Mouse (Mus musculus): ENCODE results near the gene Fam198a.
"Not testable (repeated sequence)": the region's sequence is repeated elsewhere in the genome, so short reads cannot be mapped to it uniquely, and the experiment has no call there.

Fam198a gene

DNA sequence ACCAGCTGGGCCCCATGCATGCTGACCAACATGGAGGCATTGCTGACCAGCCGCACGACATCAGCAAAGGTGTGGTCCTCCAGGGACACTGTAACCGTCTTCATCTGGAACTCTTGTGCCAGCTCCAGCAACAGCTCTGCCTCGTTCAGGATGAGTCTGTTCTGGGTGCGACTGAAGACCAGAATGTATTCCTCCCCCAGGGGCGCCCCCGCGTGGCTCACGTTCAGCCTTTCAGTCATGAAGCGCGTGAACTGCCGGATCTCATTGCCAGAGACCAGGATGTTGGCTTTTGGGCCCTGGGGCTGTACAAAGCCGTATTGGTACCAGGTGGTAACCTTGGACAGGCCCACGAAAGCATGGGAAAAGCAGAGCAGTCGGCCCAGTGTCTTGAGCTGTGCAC is 31.9 kb downstream of the Fam198a start:
- DNase-seq: peak in 1 of 2 experiments; percentile 31

DNA sequence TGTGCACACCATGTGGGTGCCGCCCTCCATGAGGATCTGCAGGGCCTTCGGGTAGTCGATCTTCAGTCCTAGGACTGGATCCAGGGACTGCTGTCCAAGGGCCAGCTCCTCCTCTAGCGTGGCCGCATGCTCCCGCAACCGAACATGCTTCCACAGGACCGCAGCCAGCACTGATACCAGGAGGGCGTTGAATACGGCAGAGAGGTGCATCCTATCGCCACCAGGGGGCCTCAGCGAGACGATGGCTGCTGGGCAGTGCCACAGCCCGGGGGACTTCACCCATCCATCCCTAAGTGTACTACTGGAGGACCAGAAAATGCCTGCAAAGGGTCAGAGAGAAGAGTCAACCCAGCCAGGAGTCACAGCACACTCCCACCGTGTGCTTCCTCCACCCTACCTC is 32.7 kb downstream of the Fam198a start:
- peak; percentile 91 to 95 for DNase-seq

DNA sequence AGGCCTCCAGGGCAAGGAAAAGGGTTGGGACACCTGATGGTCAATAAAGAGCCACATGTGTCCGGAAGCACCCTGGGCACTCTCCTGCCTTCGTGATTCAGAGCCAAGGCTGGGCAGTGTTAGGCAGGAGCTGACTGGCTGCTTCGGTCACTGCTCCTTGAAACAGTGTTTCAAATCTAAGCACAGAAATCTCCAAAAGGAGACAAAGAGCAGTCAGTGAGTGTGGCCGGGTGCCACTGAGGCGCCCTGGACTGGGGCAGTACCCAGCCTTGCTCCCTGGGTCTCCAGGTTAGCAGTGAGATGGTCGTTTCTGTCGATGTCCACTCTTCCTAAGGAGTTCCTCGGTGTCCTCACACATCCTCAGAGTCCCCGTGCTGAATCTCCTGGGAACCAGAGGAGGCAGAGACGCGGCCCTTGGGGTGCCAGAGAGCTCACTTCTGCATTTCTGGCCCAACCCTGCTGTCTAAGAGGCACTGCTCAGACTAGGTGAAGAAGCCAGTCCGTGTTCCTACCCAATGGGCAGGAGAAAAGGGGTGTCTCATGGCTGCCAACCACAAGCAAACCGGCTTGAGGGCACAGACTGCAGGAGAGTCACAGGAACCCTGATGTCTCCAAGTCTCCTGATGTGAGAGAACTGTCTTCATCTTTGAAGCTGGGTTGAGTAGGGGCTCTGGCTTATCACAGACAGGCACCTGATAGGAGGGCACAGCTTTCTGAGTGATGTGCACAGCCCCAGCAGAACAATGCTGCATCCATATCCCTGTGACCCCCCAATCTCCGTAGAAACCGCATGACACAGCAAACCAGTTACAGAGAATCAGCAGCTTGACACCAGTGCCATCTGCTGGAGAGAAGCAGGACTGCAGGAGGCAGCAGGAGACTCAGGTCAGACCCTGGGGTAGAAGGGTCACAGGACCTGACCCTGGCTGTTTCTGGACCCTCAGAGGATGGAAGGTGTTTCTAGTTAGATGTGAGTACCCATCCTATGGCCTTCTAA is 34.0 kb downstream of the Fam198a start:
- DNase-seq: peak; percentile 85 to 89

DNA sequence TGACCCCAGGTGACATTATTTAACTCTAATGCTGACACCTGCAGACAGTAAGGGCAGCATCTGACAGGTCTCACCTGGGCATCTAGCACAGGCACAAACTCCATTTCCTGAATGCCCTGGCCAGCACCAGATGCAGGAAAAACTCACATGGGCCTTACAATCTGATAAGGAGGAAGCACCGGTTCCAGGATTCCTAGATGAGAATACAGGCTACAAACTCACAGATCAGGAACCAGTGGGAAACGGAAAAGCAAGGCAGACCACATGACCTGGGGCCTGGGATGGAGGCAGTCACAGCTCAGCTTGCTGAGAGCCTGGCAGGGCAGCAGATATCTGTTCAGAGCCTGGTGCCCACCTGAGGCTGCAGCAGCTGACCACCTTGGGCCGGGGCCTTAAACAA is 38.1 kb downstream of the Fam198a start:
- DNase-seq: peak in 1 of 2 experiments; percentile 36

DNA sequence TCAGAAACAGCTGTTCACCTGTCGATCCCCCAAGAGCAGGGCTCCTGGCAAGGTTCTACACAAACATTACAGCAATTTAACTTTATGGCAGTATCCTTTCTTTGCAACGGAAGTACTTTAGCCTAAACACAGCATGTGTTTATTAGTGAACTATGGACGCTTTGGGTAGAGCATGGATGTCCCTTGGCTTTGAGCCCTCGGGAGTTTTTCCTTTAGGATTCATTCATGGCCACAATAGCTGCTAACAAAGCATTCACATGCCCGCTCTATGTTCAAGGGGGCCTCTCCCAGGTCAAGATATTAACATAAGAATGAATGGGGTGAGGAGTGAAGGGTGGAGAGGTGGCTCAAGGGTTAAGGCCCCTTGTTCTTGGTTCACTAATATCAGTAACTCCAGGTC is 38.7 kb downstream of the Fam198a start:
- no peak for DNase-seq

DNA sequence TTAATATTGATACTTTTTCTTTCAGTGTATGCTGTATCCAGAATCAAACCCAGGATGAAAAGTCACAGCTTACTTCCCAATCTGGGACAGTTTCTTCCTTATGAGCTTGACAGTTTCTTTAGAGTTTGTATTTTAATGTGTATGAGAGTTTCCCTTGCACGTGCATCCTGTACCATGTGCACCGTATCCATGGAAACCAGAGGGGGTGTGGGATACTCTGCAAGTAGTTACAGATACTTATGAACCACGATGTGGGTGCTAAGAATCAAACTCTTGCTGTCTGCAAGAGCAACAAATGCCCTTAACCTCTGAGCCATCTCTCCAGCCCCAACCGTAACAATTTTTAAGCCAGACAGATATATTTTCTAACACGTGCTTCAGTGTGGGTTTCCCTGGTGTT is 40.3 kb downstream of the Fam198a start:
- DNase-seq: no peak

DNA sequence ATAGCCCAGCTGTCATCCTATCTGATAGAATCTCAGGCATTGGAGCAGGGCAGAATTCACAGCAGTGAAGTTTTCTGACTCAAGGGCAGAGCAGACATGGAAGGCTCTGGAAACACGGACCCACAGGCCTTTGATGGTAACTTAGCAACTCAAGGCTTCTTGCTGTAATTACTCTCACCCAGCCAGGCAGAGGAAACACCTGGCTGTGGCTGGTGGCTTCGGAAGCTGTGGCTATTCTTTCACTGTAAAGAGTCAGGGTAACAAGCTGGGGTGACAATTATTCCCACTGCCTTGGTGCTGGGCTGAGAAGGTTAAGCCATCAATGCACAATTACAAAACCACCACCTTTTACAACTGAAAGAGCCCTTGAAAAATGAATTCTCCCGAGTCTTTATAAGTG is 42.3 kb downstream of the Fam198a start:
- DNase-seq: no peak

DNA sequence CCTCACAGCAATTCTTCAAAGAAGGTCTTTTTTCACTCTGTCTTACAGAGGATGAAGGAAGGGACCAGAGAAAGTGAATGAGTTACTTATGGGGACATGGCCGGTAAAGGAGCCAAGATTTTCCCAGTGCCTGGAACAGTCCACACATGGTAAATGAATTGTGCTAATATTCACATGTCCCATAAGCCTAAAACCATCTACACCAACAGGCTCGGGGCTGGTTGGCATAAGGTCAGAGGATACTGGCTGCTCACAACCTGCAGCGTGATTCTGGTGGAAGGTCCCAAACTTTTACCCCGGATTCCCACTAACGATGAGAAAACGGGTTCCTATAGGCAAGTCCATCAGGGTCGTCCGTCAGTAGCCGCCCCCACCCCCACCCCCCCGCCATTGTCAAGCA is 44.3 kb downstream of the Fam198a start:
- DNase-seq: no peak

DNA sequence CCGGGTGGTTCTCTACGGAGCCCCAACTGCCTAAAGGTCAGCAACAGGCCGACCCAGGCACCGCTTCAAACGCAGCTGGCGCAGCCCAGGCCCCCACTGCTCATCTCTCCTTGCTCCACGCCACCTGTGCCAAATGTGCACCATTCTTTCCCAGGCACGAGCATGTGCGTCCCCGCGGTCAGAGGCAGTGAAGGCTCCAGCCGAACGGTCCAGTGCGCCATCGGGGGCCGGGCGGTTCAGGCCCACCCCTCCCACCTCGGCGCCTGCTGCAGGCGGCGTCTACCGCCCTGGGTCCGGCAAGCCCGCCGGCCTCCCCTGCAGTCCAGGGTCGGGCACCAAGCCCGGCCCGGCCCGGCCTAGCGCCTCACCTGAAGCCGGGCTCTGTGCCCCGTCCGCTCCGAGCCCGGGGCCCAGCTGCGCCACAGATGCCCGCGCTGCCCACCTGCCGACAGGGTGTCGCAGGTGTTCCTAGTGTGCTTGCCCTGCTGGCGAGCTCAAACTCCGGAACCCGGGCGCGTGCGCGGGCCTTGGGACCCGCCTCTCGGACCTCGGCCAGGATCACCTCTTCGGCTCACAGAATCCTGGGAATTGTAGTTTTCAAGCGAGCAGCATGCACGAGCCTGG is 44.8 kb downstream of the Fam198a start:
- peak; percentile 94 to 96 for DNase-seq

DNA sequence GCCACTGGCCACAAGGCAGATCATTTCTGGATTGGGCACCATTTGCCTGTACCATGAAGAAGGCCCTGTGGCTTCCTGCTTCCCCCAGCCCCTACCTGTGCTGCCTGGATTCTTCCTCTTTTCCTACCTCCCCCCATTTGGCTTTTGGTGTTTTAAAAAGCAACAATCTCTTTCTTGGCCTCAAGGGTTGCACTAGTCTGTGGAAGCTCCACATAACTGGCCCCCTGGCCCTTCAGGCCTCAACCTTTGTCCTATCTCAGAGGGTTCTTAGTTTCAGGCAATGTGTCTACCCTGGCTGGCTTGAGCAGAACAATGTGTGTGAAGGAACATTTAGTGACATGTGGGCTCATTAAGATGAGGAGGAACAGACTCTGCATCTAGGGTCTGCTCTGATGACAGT is 46.2 kb downstream of the Fam198a start, which contains the start of gene Pomgnt2:
TSS of gene Pomgnt2 (minus strand) at position 101 of the 400 bp plus-strand sequence.
- no peak for DNase-seq

DNA sequence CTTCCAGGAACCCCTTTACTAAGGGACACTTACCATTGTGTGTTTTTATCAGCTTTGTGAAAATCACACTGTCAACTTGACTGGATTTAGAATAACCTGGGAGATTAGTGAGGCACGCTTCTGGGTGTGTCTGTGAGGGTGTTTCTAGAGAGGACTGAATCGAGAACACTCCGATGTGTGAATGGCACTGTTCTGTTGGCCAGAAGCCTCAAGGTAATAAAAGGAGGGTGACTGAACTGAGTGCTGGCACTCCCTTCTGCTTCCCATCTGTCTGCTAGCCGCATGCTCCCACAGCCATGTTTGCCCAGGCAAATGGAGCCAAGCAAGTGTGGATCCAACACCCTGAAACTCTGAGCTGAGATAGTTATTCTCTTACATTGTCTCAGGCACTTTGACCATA is 47.2 kb downstream of the Fam198a start:
- DNase-seq: no peak

DNA sequence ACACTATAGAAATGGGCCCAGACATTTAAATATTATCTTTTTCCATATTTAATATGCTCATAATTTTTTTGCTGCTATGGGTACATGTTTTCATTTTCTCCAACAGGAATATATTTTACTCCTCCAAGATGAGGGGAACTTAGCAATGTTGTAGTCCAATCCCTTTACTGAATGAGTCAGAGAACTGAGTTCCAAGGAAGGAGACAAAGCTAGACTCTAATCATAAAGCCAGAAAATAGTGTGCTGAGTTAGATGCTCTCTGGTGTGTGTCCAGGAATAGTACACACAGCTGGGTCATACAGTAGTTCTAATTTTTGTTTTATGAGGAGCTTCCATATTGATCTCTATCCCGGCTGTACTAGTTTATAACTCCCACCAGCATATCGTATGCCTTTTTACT is 55.4 kb downstream of the Fam198a start:
- DNase-seq: no peak

DNA sequence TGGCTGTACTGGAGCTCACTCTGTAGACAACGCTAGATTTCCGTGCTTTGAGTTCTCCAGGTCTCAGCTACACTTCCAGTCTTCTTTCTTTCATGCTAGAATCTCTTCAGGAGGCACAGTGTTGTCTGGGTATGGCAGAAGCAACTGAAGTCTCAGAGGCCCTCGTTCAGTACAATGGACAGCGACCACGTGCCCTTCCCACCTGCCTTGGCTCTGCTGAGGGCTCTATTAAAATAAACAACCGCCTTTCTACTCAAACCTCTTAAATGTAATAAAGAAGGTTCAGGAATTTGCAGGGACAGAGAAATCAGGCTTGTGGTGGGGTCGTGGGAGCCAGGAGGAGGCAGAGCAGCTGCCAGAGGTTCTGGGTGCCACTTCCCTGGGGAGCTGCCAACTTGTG is 55.8 kb downstream of the Fam198a start:
- no peak for DNase-seq

DNA sequence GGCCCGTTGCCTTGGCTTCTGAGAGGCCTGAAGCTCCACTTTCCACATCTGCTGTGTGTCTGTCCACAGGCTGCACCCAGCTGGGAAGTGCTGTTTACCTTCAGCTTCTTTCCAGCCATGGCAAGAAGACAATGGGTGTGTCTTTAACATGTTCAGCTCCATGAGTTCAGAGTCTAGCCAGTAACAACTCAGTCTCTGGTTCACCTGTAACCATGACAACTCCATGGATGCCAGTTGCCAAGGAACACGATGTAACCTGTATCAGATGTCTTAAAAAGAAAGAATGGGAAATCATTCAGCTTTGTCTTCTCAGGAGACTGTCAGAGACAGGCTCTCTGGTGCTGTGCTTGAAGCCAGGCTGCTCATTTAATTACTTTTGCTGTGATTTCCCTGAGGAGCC is 58.1 kb downstream of the Fam198a start:
- DNase-seq: no peak

DNA sequence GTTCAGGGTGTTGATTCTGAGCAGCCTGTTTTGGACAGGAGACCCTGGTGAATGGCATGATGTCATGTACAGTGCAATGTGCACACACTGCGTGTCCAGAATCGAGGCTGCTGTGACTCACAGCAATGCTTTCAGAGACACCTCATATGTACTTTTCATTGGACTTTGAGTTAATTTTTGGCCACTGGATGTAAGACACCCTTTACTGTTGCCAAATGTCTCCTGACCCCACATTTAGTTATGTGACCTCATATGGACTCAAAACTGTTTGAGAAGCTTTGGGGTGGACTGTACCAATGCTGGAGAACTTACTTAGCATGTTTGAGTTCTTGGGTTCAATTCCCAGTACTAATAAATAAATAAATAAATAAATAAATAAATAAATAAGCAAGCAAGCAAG is 60.0 kb downstream of the Fam198a start:
- no peak for DNase-seq

DNA sequence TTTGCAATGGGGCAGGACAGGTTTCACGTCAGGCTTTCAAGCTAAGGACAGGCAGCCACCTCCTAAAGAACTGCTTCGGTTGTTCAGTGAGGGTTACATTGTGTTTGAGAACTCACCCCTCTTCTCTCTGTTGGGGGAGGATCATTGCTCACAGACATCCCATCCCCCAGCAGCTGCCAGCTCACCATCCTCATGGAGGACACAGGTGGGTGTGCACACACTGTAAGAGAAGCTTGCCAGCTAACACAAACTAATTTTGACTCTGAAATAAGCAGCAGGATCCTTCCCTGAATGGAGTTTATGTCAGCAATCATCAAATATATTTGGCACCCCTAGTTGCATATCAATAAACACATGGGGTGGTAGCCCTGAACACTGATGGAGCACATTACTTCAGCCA is 62.0 kb downstream of the Fam198a start:
- DNase-seq: no peak

DNA sequence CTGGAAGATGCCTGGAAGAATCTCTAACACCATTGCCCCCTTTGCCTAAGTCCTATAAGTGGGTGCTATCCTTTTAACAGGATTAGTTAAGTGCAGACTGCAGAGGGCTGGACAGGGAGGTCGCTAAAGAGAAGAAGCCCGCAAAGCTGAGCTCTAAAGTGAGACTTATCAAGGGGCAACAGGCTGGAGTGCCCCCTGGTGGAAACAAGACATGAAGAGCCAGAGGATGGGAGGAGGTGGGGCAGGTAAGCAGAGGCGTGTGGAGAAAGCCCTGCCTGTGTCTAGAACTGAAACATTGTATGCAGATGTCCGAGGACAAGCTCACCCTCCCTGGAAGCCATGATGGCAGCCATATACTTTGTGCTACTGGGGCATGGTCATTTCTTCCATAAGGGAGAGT is 62.8 kb downstream of the Fam198a start:
- DNase-seq: peak in 1 of 2 experiments; percentile 26

DNA sequence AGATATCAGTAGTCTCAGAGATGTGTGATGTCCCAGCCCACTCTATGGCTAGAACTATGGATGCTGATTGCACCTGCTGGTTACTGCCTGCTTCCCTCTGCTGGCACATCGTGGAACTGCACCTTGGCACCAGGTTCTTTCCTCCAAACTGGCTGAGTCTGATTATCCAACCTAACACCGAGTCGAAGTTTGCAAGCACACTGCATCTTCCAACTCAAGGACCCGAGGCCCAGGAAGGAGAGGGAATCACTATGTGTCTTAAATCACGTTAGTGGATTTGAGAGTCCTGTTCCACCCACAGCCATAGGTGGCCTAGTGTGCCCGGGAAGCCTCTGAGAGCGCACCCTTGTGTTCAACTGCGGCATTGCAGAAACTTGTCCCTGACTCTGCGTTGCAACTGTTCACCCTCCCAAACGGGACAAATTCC is 63.5 kb downstream of the Fam198a start:
- DNase-seq: peak; percentile 88 to 90

DNA sequence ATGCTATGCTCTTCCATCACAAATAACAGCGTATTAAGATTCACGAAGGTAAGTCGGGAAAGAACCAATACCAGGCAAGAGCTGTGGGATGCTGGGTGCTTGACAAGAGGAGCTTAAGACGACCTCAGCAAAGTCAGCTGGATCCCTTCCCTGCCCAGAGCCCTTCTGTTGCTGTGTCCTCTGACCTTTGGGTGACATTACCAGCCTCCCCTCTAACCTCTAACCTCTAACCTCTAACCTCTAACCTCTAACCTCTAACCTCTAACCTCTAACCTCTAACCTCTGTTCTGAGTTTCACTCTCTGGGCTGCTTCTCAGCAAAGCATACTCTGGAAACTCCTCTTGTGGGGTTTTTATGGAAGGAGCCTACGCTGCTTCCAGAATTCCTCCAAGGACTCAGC is 67.3 kb downstream of the Fam198a start:
- DNase-seq: no peak

DNA sequence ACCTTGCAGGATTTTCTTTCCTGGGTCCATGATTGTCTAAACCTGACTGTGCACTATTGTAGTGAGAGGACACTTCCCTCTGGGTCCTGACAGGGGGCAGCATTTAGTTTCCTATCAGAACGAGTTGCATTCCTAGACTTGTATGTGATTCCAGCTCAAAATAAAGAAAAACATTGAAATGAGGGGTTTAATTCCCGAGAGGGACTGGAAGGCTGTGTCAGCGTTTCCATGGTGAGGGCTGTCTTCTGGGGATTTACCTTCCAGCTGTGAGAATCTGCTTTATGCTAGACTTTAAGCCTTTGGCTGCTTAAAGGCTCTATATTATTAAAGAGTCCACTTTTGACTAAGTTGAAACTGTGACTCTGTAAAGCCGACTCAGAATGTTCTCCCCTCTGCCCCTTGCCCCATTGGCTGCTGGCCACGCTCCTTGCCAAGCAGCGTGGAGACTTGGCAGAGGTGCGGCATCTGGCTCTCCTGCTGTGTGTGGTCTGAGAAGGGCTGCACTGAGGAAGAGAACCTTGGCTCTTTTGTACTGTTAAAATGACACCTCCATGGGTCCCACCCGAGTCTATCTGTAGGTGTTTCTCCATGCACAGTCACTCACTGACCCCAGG is 68.1 kb downstream of the Fam198a start:
- DNase-seq: peak; percentile 73 to 86

DNA sequence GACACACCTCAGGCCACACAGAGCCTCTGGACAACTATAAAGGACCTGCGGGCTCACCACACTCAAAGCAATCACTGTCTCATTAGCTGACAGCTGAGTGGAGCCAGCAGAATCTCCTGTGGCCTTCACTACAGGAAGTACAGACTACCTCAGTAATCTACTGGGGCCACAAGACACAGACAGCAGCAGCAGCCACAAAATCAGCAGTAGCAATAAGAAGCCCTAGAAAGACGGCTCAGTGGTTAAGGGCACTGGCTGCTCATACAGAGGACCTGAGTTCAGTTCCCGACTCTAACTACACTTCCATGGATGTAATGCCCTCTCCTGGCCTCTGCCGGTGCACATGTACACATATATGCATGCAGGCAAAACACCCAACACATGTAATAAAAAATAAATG is 69.5 kb downstream of the Fam198a start:
- no peak for DNase-seq

DNA sequence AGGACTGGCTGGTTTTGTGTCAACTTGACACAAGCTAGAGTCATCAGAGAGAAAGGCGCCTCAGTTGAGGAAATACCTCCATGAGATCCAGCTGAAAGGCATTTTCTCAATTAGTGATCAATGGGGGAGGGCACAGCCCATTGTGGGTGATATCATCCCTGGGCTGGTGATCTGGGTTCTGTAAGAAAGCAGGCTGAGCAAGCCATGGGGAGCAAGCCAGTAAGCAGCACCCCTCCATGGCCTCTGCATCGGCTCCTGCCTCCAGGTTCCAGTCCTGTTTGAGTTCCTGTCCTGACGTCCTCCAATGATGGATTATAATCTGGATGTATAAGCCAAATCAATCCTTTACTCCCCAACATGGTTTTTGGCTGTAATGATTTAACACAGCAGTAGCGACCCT is 70.4 kb downstream of the Fam198a start:
- not testable (repeated sequence) for DNase-seq

DNA sequence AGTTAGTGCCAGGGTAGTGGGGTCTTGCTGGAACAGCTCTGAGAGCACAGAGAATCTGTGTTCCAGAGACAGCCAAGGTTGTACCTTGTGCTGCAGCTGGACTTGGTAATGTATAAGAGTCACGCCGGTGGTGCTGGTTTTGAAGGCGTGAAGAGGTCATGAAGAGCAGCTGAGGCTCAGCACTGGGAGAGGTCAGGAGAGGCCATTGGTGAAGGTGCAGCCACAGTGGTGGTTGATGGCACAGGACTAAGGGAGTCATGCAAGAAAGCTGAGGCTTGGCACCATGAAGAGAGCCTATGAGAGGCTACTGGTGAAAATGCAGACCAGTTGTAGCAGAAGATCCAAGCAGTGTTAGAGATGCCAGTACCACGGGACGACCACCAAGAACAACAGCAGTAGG is 70.8 kb downstream of the Fam198a start:
- no peak for DNase-seq

DNA sequence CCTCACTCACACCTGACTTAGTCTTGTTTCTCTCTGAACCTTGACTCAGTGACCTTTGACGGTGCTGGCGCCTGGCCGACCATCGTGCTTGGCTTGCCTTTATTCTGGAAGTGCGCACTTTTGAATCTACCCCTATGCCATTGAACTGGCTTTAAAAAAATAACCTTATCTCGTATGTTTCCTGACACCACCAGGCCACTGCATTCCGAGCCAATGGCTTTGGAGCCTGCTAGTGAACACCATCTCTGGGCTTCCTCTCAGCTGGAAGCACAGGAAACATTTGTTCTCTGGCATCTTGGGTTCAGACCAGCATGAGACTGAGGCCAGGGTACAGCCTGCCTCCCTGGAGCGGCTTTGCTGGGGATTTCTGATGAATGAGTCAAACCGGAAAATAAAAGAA is 72.0 kb downstream of the Fam198a start:
- DNase-seq: peak; percentile 77 to 79

Data from cerebellum, postnatal 25 days (tissue).